In the genomic region with DNA sequence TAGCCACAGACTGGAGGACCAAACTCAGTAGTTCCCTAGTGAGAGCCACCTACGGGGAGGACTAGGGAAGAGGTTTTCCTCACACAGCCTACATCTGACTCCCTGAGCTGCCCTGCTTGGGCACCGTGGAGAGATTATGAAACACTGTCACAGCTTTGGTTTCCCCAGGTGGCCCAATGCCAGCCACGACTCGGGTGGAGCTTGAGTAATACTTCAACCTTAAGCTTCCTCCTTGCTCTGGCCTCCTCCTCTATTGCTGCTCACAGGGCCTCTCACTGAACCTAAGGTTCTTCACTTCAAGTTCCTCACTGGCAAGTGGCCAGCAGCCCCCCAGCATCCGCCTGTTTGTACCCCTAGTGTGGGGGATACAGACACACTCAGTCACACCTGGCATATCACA, we compare ENCODE assay signal across 13 mouse cellular contexts.
DNase-seq lines count a peak whose midpoint lies in the region; ATAC-seq and TF ChIP-seq lines count a peak whose summit lies in the region.
"Had no signal": no experiment of that assay in that cellular context is flagged by ENCODE, and none has a peak within 500 bp of the region (broad histone marks: within the 10 kb centered on the region; RNA-seq: fewer than 3 reads in every experiment).

No protein-coding gene starts in this region.

- 35% methylated on average over 5 of the region's 5 CpGs for WGBS in stomach, postnatal 0 days

- no peak overlapping the region for H3K4me2 ChIP-seq in stomach, postnatal 0 days (replicated peaks; ENCODE audit: low read depth)
- H3K4me2 ChIP-seq: limb, embryonic 15.5 days had no signal

- H3K4me3 ChIP-seq in stomach, postnatal 0 days (ENCODE audit: low read depth, low read length) = no peak overlapping the region
- H3K4me3 ChIP-seq: limb, embryonic 15.5 days; midbrain, embryonic 10.5 days had no signal

- H3K27ac ChIP-seq in stomach, postnatal 0 days (replicated peaks) = no peak overlapping the region
- H3K27ac ChIP-seq: limb, embryonic 15.5 days; midbrain, embryonic 10.5 days had no signal

- no peaks in the 10 kb centered on the region for H3K36me3 ChIP-seq in stomach, postnatal 0 days (ENCODE audit: control insufficient read depth, insufficient read depth, low read length)
- H3K36me3 ChIP-seq: limb, embryonic 15.5 days; midbrain, embryonic 10.5 days had no signal

- H3K9me3 ChIP-seq in stomach, postnatal 0 days (ENCODE audit: control insufficient read depth, low read length) = no peaks in the 10 kb centered on the region
- H3K9me3 ChIP-seq: limb, embryonic 15.5 days had no signal

- no peak overlapping the region for H3K9ac ChIP-seq in stomach, postnatal 0 days (ENCODE audit: low read length)
- H3K9ac ChIP-seq: limb, embryonic 15.5 days had no signal

- no peak for DNase-seq in frontal cortex, postnatal 14 days (ENCODE audit: low spot score in 2 of 2)
- DNase-seq in adipocyte (ENCODE audit: low spot score) (peak; percentile 17), liver (no peak)
- peak; percentile 46 for DNase-seq in gastrocnemius, postnatal 25 days
- DNase-seq in lung, postnatal 36 days = peak; percentile 70
- DNase-seq in stomach, postnatal 0 days (ENCODE audit: low spot score) = no peak
- DNase-seq in ovary, postnatal 10 days (ENCODE audit: low spot score) = no peak
- DNase-seq: layer of hippocampus, postnatal 36 days; retina, postnatal 1 day had no signal

- TF ChIP-seq CTCF in stomach, postnatal 0 days (IDR thresholded peaks at IDR 0.05; ENCODE audit: low read depth) = no peak

- TF ChIP-seq EP300 in stomach, postnatal 0 days (optimal IDR thresholded peaks at IDR 0.05) = no peak

- peak; percentile 53; the same call in 1 of the 2 replicates for ATAC-seq in frontal cortex, adult (ENCODE audit: low TSS enrichment)
- no peak; the same call in 1 of the 2 replicates for ATAC-seq in stomach, postnatal 0 days (ENCODE audit: low FRiP score, low TSS enrichment)
- ATAC-seq: intestine, embryonic 16.5 days had no signal

- 0 out of 2 replicates have a peak, but pooled peaks cover 2% of the 10 kb centered on the region for H3K4me1 ChIP-seq in stomach, postnatal 0 days (replicated peaks; ENCODE audit: control insufficient read depth, insufficient read depth)

- no peaks in the 10 kb centered on the region for H3K27me3 ChIP-seq in stomach, postnatal 0 days (ENCODE audit: control insufficient read depth, insufficient read depth, low read length)
- H3K27me3 ChIP-seq: limb, embryonic 15.5 days had no signal

Comparison
In these comparisons a context has a peak if more than half of its experiments do, and no peak if none do; other contexts are left out.
1. DNase-seq: peak in adipocyte (single experiment), gastrocnemius, postnatal 25 days (single experiment) and lung, postnatal 36 days (single experiment); none in frontal cortex, postnatal 14 days (0 of 2), stomach, postnatal 0 days (single experiment), ovary, postnatal 10 days (single experiment) and liver (single experiment).